Mouse (Mus musculus): ENCODE measurements around the gene Ptprm.
A peak's percentile ranks its signal among the peaks of the same experiment; 100 is the strongest.

Ptprm gene

GRCm38 (mm10) chr17:66769365-66770363 lies 584.6 kb downstream of the Ptprm start:
- DNase-seq (ENCODE audit: low read depth, low spot score) = no peak

DNA sequence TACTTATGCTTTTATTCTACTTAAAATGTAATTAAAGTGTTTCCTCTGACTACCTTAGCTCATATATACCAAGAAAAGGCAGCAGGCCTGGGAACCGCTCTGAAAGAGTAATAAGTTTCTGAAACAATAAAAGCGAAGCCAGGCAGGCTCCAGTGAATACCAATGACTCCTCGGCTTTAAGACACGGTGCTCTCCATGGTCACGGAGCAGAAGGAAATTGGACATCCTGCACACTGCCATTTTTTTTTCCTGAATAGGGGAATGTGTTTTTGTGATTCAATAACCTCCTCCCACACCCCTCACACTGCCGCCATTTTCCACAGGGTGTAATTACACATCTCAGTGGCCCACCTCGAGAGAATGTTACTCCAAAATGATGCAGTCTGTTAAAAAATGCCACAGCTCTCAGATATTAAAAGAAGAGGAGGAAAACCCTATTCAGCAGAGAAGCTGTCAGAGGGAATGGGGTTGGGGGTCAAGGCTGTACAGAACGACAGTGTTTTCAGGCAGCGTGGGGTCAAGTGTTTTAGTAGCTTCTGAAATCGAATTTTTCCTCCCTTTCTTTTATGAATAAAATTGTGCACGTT lies 585.5 kb downstream of the Ptprm start:
- no peak for DNase-seq (ENCODE audit: low read depth, low spot score)

- DNase-seq (ENCODE audit: low read depth, low spot score) = no peak
Observed at GRCm38 (mm10) chr17:66766166-66766565, 588.1 kb downstream of the Ptprm start.

DNA sequence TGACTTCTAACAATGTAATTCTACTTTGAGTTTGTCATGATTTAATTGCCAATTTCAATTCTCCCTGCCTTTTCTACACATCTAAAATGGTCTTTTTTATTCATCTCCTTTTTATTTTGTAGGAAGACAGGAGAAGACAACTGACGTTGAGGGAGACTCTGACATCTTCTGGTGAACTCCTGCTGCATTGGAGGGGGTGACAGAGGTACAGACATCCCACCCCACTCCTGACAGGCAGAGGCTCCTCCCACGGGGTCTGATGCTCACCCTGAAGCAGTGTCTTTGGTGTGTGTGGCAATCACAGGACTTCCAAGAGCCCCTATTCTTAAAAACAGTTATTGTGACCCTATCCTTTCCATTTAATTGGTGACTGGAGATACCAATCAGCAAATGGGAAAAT lies 589.8 kb downstream of the Ptprm start:
- no peak for DNase-seq (ENCODE audit: low read depth, low spot score)

- DNase-seq (ENCODE audit: low read depth, low spot score) = no peak
Observed at GRCm38 (mm10) chr17:66762716-66763115, 591.5 kb downstream of the Ptprm start.

GRCm38 (mm10) chr17:66761326-66762296 lies 592.6 kb downstream of the Ptprm start:
- DNase-seq (ENCODE audit: low read depth, low spot score) = no peak

DNA sequence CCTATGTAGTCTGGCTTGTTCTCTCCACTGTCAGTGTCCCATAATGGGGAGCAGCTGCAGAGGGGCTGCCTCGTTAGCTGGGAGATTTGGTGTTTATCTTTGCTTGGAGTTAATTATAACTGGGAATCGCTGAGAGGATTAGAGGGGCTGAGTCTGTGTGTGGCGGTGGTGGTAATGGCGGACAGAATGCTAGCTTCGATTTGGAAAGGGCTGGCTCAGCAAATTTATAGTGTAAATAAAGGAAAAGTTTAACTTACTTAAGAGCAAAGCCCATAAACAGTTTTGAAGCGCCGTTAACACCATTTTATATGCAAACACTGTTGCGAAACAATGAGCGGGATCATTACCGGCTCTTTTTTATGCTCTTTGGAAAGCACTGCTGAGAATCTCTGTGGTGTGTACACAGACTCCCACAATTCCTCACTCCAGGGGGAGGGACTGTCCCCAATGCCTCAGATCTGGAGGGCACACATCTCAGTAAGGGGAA lies 597.2 kb downstream of the Ptprm start:
- DNase-seq (ENCODE audit: low read depth, low spot score) = no peak

DNA sequence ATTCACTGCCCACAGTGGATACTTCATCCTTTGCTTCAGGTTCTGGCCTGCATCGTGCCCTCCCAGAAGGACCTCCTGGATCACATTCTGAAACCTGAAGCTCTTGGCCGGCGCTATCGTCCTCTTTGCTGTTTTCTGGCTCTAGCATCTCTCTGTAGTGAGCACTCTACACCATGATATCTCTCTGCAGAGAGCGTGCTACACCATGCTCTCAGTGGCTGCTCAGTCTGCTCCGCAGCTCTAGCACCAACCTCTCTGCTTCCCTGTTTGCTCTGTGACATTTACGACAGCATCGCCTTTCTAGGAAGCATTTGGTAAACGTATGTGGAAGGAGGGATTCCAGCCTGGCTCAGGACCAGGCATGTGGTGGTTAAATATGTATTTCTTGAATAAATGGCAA lies 597.8 kb downstream of the Ptprm start:
- DNase-seq (ENCODE audit: low read depth, low spot score) = no peak

- peak; percentile 70 for DNase-seq (ENCODE audit: low read depth, low spot score)
Observed at GRCm38 (mm10) chr17:66755191-66755654, 599.0 kb downstream of the Ptprm start.

DNA sequence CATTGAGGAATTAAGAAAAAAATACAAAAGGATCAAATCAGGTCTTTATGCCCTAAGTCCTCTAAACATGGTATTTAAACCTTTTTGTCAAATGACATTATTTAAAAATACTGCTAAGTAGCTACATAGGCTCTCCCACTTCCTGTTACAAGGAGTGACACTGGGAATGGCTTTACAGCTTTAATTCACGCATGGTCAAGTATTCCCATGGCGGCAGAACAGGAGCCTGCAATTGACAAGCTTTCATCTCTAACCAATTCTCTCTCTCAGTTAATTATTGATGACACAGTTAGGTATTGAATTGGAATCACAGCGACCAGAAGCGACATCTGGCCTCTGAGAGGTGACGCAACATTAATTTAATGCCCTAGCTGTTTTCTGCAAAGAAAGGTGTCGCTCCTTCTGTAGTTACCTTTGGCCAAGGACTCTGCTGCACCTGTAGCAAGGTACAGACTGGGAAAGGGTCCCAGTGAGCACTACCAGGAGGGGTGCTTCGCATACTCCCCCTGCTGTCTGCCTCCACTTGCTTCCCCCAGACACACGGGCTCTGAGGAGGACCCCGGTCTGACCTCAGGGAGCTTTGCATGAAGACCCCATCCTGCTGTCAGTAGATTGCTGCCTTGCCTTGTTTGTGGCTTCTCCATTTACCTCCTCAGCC lies 599.9 kb downstream of the Ptprm start:
- DNase-seq (ENCODE audit: low read depth, low spot score) = no peak

- no peak for DNase-seq (ENCODE audit: low read depth, low spot score)
Observed at GRCm38 (mm10) chr17:66751746-66752145, 602.5 kb downstream of the Ptprm start.

- no peak for DNase-seq (ENCODE audit: low read depth, low spot score)
Observed at GRCm38 (mm10) chr17:66750481-66751206, 603.6 kb downstream of the Ptprm start.

DNA sequence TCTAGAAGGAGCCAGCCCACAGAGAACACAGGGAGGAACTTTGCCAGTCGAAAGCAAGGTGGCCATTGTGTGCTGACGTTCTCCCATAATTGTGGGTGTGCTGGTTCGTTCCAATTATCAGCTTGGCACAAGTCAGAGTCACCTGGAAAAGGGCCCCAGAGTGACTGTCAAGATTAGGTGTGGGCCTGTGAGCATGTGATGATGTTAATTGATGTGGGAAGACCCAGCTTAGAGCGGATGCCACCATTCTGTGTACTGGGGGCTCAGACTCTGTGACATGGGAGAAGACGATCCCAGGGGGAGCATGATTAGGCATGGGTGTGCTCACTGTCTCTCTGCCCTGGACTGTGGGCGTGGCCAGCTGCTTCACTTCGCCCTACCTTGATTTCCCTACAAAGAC lies 604.3 kb downstream of the Ptprm start:
- DNase-seq (ENCODE audit: low read depth, low spot score) = no peak

DNA sequence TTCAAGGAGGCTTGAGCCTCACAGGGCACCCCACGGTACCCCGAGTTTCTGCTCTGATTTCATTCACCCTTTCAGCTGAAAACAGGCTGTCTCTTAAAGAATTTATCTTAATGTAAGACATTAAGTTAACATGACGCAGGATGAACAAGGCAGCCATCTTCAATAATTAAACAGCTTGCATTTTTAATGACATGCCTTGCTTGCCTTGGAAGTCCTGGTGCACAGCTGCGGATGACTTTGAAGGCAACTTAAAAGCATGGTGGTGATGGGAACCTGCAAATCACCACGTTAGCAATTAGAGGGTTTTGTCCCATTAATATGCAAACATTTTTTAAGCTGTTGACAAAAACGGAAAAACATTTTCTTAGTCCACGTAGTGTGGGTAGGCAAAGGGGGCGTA lies 607.8 kb downstream of the Ptprm start:
- DNase-seq (ENCODE audit: low read depth, low spot score) = no peak

- no peak for DNase-seq (ENCODE audit: low read depth, low spot score)
Observed at GRCm38 (mm10) chr17:66743321-66743720, 610.9 kb downstream of the Ptprm start.

- no peak for DNase-seq (ENCODE audit: low read depth, low spot score)
Observed at GRCm38 (mm10) chr17:66738779-66739345, 615.4 kb downstream of the Ptprm start.

DNA sequence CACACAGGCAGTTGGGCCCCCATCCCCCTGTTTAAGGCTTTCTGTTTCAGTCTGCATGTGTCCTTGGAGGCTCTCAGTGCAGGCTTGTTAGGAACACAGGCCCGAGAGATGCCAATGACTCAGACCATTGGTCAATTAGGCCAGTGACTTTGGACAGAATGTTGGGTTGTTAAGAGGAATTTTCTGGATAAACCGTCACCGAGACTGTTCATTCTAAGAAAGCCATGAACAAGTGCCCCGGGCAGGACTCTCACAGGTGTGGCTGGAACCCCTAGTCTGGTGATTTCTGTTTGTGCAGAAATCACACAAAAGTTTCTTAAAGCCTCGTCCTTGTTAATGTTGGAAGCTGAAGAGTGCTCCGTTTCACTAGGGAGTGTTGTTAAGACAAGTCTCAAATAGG lies 615.9 kb downstream of the Ptprm start:
- DNase-seq (ENCODE audit: low read depth, low spot score) = no peak

- DNase-seq (ENCODE audit: low read depth, low spot score) = no peak
Observed at GRCm38 (mm10) chr17:66736450-66736849, 617.8 kb downstream of the Ptprm start.

DNA sequence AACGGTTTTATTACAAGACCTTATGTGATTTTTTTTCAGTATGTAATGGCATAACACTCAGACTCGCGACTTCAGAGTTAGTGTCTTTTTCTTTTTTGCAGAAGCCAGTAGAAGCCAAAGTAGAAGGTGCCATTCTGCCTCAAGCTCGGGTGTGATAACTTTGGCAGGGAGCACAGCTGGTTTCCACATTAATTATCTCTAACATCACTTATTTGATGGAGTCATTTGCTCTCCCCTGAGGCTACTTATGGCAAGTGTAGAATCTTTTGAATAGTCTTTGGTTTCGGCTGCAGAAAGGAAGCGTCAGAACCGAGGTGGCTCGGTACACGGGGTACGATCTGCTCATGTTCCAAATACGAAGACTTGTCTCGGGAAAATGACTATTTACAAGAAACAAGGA lies 620.7 kb downstream of the Ptprm start:
- DNase-seq (ENCODE audit: low read depth, low spot score) = no peak

DNA sequence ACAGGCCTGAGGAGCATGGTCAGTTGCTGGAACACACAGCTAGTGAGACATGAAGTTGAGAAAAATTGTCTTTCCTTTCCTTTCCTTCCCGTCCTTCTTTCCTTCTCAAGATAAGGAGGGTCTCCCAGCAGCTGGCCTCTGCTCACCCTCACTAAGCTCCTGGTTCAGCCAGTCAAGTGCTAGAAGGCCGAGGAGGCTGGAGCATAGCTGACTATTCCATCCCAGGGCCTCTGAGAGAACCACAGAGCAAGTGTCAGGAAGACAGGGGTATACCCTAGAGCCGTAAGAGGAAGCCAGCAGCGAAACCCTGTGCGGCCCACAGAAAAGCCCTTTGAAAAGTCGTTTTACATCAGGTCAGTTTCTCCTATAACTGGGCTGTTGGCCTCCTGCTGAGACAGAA lies 624.3 kb downstream of the Ptprm start:
- DNase-seq (ENCODE audit: low read depth, low spot score) = no peak
